14 mouse cellular contexts compared by ENCODE assay signal in genomic region chr1:64311371-64311770, GRCm38 (mm10).
"Had no signal": no experiment of that assay in that cellular context is flagged by ENCODE, and none has a peak within 500 bp of the region (broad histone marks: within the 10 kb centered on the region; RNA-seq: fewer than 3 reads in every experiment).

No protein-coding gene starts in this region.

- H3K36me3 ChIP-seq: limb, embryonic 13.5 days; midbrain, embryonic 15.5 days had no signal

- H3K27ac ChIP-seq: limb, embryonic 13.5 days; liver, embryonic 14.5 days; midbrain, embryonic 15.5 days had no signal

- H3K4me2 ChIP-seq: limb, embryonic 13.5 days; midbrain, embryonic 15.5 days had no signal

- ATAC-seq: midbrain, embryonic 15.5 days had no signal

- H3K9me3 ChIP-seq: limb, embryonic 13.5 days; midbrain, embryonic 15.5 days had no signal

- DNase-seq: kidney, adult 11 months; kidney, adult 9 months; kidney, postnatal 10 days; kidney, postnatal 4 days; left cerebral cortex, postnatal 4 days; lung, adult 18-20 months; retina, postnatal 1 day; right cerebral cortex, postnatal 4 days; spleen, adult 18-20 months; thymus, adult 18-20 months; thymus, postnatal 14 days had no signal

- H3K27me3 ChIP-seq: limb, embryonic 13.5 days; midbrain, embryonic 15.5 days had no signal

- H3K4me3 ChIP-seq: limb, embryonic 13.5 days; midbrain, embryonic 15.5 days had no signal

- H3K9ac ChIP-seq: limb, embryonic 13.5 days; liver, embryonic 14.5 days; midbrain, embryonic 15.5 days had no signal
